Mouse (Mus musculus): ENCODE measurements at regions not wholly inside any gene's neighbourhood (a gene's known extent, or its start where the extent isn't known, plus 50 kb on each side); places are given as distances from the start of the nearest gene placed in this dataset.
A peak's percentile ranks its signal among the peaks of the same experiment; 100 is the strongest.
"Not testable (repeated sequence)": the region's sequence is repeated elsewhere in the genome, so short reads cannot be mapped to it uniquely, and the experiment has no call there.

- not testable (repeated sequence) for ATAC-seq (replicated peaks; ENCODE audit: insufficient number of reproducible peaks, low FRiP score, low TSS enrichment, poor library complexity, severe bottlenecking)
Measured at GRCm38 (mm10) chr13:65934376-65935071, 184.8 kb upstream of the Gm10324 start.

GRCm38 (mm10) chr13:65950250-65950649 lies 169.1 kb upstream of the Gm10324 start:
- not testable (repeated sequence) for ATAC-seq (replicated peaks; ENCODE audit: insufficient number of reproducible peaks, low FRiP score, low TSS enrichment, poor library complexity, severe bottlenecking)

GRCm38 (mm10) chr13:65990916-65991433 lies 128.4 kb upstream of the Gm10324 start:
- ATAC-seq (replicated peaks; ENCODE audit: insufficient number of reproducible peaks, low FRiP score, low TSS enrichment, poor library complexity, severe bottlenecking) = not testable (repeated sequence)

- ATAC-seq (replicated peaks; ENCODE audit: insufficient number of reproducible peaks, low FRiP score, low TSS enrichment, poor library complexity, severe bottlenecking) = 0 out of 2 replicates have a peak, but pooled peaks have one; percentile 47
Measured at GRCm38 (mm10) chr13:66007505-66007904, 111.8 kb upstream of the Gm10324 start.

GRCm38 (mm10) chr13:66031942-66032341 lies 87.4 kb upstream of the Gm10324 start:
- not testable (repeated sequence) for ATAC-seq (replicated peaks; ENCODE audit: insufficient number of reproducible peaks, low FRiP score, low TSS enrichment, poor library complexity, severe bottlenecking)

- not testable (repeated sequence) for ATAC-seq (replicated peaks; ENCODE audit: insufficient number of reproducible peaks, low FRiP score, low TSS enrichment, poor library complexity, severe bottlenecking)
Measured at GRCm38 (mm10) chr13:66062676-66063075, 56.7 kb upstream of the Gm10324 start.

DNA sequence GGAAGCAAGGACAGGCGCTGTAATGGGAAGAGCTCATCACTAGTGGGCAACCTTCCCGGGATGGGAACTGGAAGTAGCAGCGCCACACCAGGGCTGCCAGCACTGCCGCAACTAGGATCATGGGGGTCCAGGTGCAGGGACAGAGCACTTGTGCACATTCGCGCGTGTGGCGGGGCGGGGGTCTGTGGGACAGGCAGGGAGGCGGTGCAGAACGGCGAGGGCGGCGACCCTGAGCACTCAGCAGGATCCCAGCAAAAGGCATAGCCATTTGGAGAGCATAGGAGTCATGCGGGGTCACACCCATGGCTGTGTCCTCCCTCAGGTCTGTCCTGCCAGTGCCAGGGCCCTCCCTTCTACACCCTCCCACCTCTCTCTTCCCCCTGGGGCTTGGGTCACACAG lies 56.0 kb upstream of the Gm10324 start:
- ATAC-seq (replicated peaks; ENCODE audit: insufficient number of reproducible peaks, low FRiP score, low TSS enrichment, poor library complexity, severe bottlenecking) = not testable (repeated sequence)

All from monocyte, adult 5-6 weeks (primary cell).